Mouse (Mus musculus) megakaryocyte, embryonic 14.5 days (primary cell): ENCODE measurements at regions not wholly inside any gene's neighbourhood (a gene's known extent, or its start where the extent isn't known, plus 50 kb on each side); places are given as distances from the start of the nearest gene placed in this dataset.

ENCODE experiments used
- FLI1 ChIP-seq: IDR thresholded peaks from 2 replicates; pipeline ENCODE4 v1.6.1; 2012; ENCODE audit warnings: low read length, inconsistent platforms, mixed read lengths
- GATA1 ChIP-seq: IDR thresholded peaks from 3 replicates; pipeline ENCODE4 v1.6.1; 2012; ENCODE audit warnings: mixed read lengths, low read length, inconsistent platforms, borderline replicate concordance

DNA sequence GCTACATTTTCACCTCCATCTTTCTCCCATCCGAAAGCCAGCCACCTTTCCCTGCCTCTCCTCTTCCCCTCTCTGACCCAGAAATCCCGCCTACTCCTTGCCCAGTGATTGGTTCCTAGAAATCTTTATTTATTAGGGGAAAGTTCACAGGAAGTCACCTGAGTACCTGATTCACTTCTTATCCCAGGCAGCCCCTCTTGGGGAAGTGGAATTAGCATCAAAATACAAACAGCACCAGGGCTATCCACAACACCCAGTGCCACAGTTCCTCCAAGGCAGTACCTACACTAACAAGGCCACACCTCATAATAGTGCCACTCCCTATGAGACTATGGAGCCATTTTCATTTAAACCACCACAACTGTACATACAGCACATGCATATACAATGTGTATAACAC, 180.3 kb upstream of the Sox2 start:
- TF ChIP-seq GATA1 (no peak), FLI1 (no peak)
